Mouse (Mus musculus): ENCODE measurements around the gene Il17f. TPM values are rescaled to one million over a fixed set of nuclear protein-coding genes. Genes with fewer than 3 reads are reported as not detected.
"Not testable (repeated sequence)": the region's sequence is repeated elsewhere in the genome, so short reads cannot be mapped to it uniquely, and the experiment has no call there.

Il17f gene
- total RNA-seq (2021) = under 1 TPM; 0.55 to 0.95 TPM
- long read RNA-seq, experiment 1 = 0 reads
- long read RNA-seq, experiment 2 = 0 reads

- DNase-seq (ENCODE audit: low spot score in 2 of 2) = not testable (repeated sequence)
These were observed at the start of gene Il17f for GRCm38 (mm10) chr1:20790517-20790916. Il17f (minus strand) TSS chr1:20790617.

- peak in 1 of 2 experiments; percentile 22 for DNase-seq (ENCODE audit: low spot score in 2 of 2)
These were observed 49.5 kb upstream of the Il17f start for GRCm38 (mm10) chr1:20839911-20840310.

GRCm38 (mm10) chr1:20836551-20837125 is 46.2 kb upstream of the Il17f start:
- DNase-seq (ENCODE audit: low spot score in 2 of 2) = no peak

- DNase-seq (ENCODE audit: low spot score in 2 of 2) = no peak
These were observed 42.7 kb upstream of the Il17f start for GRCm38 (mm10) chr1:20833141-20833511.

GRCm38 (mm10) chr1:20832473-20833140 is 42.2 kb upstream of the Il17f start:
- DNase-seq (ENCODE audit: low spot score in 2 of 2) = no peak

GRCm38 (mm10) chr1:20830546-20830945 is 40.1 kb upstream of the Il17f start:
- DNase-seq (ENCODE audit: low spot score in 2 of 2) = no peak

GRCm38 (mm10) chr1:20828061-20828460 is 37.6 kb upstream of the Il17f start:
- no peak for DNase-seq (ENCODE audit: low spot score in 2 of 2)

GRCm38 (mm10) chr1:20825036-20825435 is 34.6 kb upstream of the Il17f start:
- no peak for DNase-seq (ENCODE audit: low spot score in 2 of 2)

- DNase-seq (ENCODE audit: low spot score in 2 of 2) = peak in 1 of 2 experiments; percentile 11
These were observed 33.5 kb upstream of the Il17f start for GRCm38 (mm10) chr1:20823906-20824305.

GRCm38 (mm10) chr1:20823471-20823870 is 33.1 kb upstream of the Il17f start:
- no peak for DNase-seq (ENCODE audit: low spot score in 2 of 2)

GRCm38 (mm10) chr1:20820959-20821358 is 30.5 kb upstream of the Il17f start:
- DNase-seq (ENCODE audit: low spot score in 2 of 2) = no peak

GRCm38 (mm10) chr1:20819771-20820605 is 29.6 kb upstream of the Il17f start, which contains the start of gene Mcm3:
Mcm3 (minus strand) TSS chr1:20820312.
- DNase-seq (ENCODE audit: low spot score in 2 of 2) = peak; percentile 83 to 98

GRCm38 (mm10) chr1:20817596-20817995 is 27.2 kb upstream of the Il17f start:
- no peak for DNase-seq (ENCODE audit: low spot score in 2 of 2)

- DNase-seq (ENCODE audit: low spot score in 2 of 2) = no peak
These were observed 26.8 kb upstream of the Il17f start for GRCm38 (mm10) chr1:20817172-20817571.

- no peak for DNase-seq (ENCODE audit: low spot score in 2 of 2)
These were observed 24.1 kb upstream of the Il17f start for GRCm38 (mm10) chr1:20814521-20814920.

GRCm38 (mm10) chr1:20804526-20804925 is 14.1 kb upstream of the Il17f start:
- no peak for DNase-seq (ENCODE audit: low spot score in 2 of 2)

- DNase-seq (ENCODE audit: low spot score in 2 of 2) = peak; percentile 42 to 77
These were observed 11.4 kb upstream of the Il17f start for GRCm38 (mm10) chr1:20801682-20802390.

GRCm38 (mm10) chr1:20801275-20801674 is 10.9 kb upstream of the Il17f start:
- no peak for DNase-seq (ENCODE audit: low spot score in 2 of 2)

GRCm38 (mm10) chr1:20795178-20795577 is 4.8 kb upstream of the Il17f start:
- no peak for DNase-seq (ENCODE audit: low spot score in 2 of 2)

- DNase-seq (ENCODE audit: low spot score in 2 of 2) = no peak
These were observed 4.3 kb upstream of the Il17f start for GRCm38 (mm10) chr1:20794760-20795159.

GRCm38 (mm10) chr1:20791414-20791813 is 997 bp upstream of the Il17f start:
- DNase-seq (ENCODE audit: low spot score in 2 of 2) = no peak

Measured in layer of hippocampus, postnatal 14 days (tissue).